Mouse (Mus musculus) heart, embryonic 11.5 days (tissue): Measurements from ENCODE around the gene Rpp14. TPM values are rescaled to one million over a fixed set of nuclear protein-coding genes. Genes with fewer than 3 reads are reported as not detected.

ENCODE experiments used
- ATAC-seq: fragments of 200-750 bp; cut with Nextera tagmentation; replicated peaks from 2 replicates; pipeline ENCODE4 v1.8.0; 2017; ENCODE audit warnings: moderate library complexity; ENCODE audit not compliant: insufficient number of reproducible peaks, low FRiP score, low TSS enrichment
- H3K27ac ChIP-seq: fragments of 300-500 bp; sonication (generic); 2 replicates; pipeline ENCODE4 v1.5.1; 2014; ENCODE audit warnings: mild to moderate bottlenecking, low read depth, low read length
- H3K27me3 ChIP-seq: fragments of 300-500 bp; sonication (generic); 2 replicates; pipeline ENCODE4 v1.6.1; 2014; ENCODE audit warnings: mild to moderate bottlenecking, low read length, mixed read lengths; ENCODE audit not compliant: control insufficient read depth, insufficient read depth
- H3K36me3 ChIP-seq: fragments of 300-500 bp; sonication (generic); 2 replicates; pipeline ENCODE4 v1.6.1; 2014; ENCODE audit warnings: mild to moderate bottlenecking, low read length, moderate library complexity, mixed read lengths; ENCODE audit not compliant: control insufficient read depth, insufficient read depth
- H3K4me1 ChIP-seq: fragments of 300-500 bp; sonication (generic); 2 replicates; pipeline ENCODE4 v1.6.1; 2014; ENCODE audit warnings: low read length; ENCODE audit not compliant: control insufficient read depth, insufficient read depth
- H3K4me2 ChIP-seq: fragments of 300-500 bp; sonication (generic); 2 replicates; pipeline ENCODE4 v1.6.1; 2014; ENCODE audit warnings: mild to moderate bottlenecking, moderate library complexity
- H3K4me3 ChIP-seq: fragments of 300-500 bp; sonication (generic); 2 replicates; pipeline ENCODE4 v1.5.1; 2014; ENCODE audit warnings: low read depth, low read length
- H3K9ac ChIP-seq: fragments of 300-500 bp; sonication (generic); 2 replicates; pipeline ENCODE4 v1.6.1; 2014; ENCODE audit warnings: mild to moderate bottlenecking, low read depth, low read length, moderate library complexity
- H3K9me3 ChIP-seq: fragments of 300-500 bp; sonication (generic); replicated peaks from 2 replicates; pipeline ENCODE4 v1.6.1; 2016; ENCODE audit warnings: low read length; ENCODE audit not compliant: control insufficient read depth
- WGBS: fragments of 180-500 bp; shearing (Covaris S2); extraction: QIAGEN DNeasy Blood & Tissue Kit; methylation state at CpG from one replicate; pipeline ENCODE4 v1.1.7; 2014; ENCODE audit not compliant: insufficient replicate concordance; 5-methylcytosine and 5-hydroxymethylcytosine counted together
- polyA plus RNA-seq: library from polyadenylated mRNA; unstranded; fragments of >200 nt; fragmentation: Nextera tagmentation; extraction: Ambion mirVana; gene quantifications from 2 replicates; pipeline ENCODE4 v1.2.1, GENCODE M21; 2014

The Rpp14 gene
- polyA plus RNA-seq, 1 experiment from 2014 or later: 43.5 TPM

DNA sequence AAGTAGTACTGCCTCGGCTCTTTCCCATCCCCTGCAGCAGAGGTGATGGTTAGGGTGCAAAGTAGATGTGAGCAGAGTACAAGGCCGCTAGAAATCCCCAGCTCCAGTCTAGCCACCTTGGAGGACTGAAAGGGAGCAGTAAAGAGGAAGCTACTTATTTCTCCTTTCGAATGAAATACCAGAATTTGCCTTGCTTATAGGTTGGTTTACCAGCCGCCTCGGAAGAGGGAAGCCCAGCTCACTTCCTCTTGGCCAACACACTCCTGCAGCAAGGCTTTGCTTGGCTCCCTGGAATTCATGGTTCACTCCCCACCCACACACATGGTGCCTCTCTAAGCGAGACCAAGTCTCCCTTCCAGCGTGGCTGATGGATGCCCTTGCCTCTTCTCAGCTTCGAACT lies 52.6 kb downstream of the Rpp14 start:
- no peaks in the 10 kb centered on the region for H3K27me3 ChIP-seq
- no peak overlapping the region for H3K27ac ChIP-seq
- H3K36me3 ChIP-seq: no peaks in the 10 kb centered on the region
- H3K4me2 ChIP-seq: no peak overlapping the region
- H3K4me3 ChIP-seq: no peak overlapping the region
- ATAC-seq: no peak
- 74% methylated on average over 8 of the region's 8 CpGs for whole genome bisulfite sequencing
- H3K4me1 ChIP-seq: peaks cover 8% of the 10 kb centered on the region
- H3K9ac ChIP-seq: no peak overlapping the region
- H3K9me3 ChIP-seq: no peaks in the 10 kb centered on the region

DNA sequence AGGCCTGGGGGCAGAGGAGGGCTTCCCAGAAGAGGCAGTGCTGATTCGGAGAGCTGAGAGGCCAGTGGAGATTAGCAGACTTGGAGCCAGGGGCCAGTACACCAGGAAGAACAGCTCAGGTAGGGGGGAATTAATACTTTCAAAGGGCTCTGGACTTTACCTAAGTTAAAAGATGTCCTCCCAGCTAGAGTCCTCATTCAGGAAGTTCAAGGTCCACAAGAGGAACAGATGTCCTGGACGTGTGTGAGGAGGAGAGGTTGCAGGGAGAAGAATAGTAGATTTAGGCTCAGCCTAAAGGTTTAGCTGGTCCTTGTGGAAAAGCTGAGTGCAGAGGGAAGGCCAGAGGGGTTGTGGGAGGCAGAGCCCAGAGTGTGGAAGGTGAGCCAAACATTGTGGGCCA lies 54.1 kb downstream of the Rpp14 start:
- ATAC-seq: no peak
- no peak overlapping the region; the same call in 1 of the 2 replicates for H3K27ac ChIP-seq

GRCm38 (mm10) chr14:8135130-8135529 lies 55.0 kb downstream of the Rpp14 start:
- Histone ChIP-seq H3K9me3 (no peaks in the 10 kb centered on the region), H3K27ac (peak overlapping the region; percentile 24; the same call in 1 of the 2 replicates), H3K4me3 (no peak overlapping the region), H3K27me3 (no peaks in the 10 kb centered on the region), H3K4me1 (peaks cover 5% of the 10 kb centered on the region; the same call in 1 of the 2 replicates), H3K36me3 (no peaks in the 10 kb centered on the region), H3K9ac (no peak overlapping the region), H3K4me2 (no peak overlapping the region)
- no peak for ATAC-seq
- WGBS: 61% methylated on average over 3 of the region's 3 CpGs

More for the DNA sequence above, 54.1 kb downstream of the Rpp14 start:
- Histone ChIP-seq H3K9ac (no peak overlapping the region), H3K4me1 (peaks cover 5% of the 10 kb centered on the region; the same call in 1 of the 2 replicates), H3K4me3 (no peak overlapping the region), H3K9me3 (no peaks in the 10 kb centered on the region), H3K36me3 (no peaks in the 10 kb centered on the region), H3K4me2 (no peak overlapping the region), H3K27me3 (no peaks in the 10 kb centered on the region)
- WGBS: 66% methylated on average over 2 of the region's 2 CpGs

GRCm38 (mm10) chr14:8139724-8140710 lies 59.9 kb downstream of the Rpp14 start:
- 0 out of 2 replicates have a peak, but pooled peaks cover 2% of the 10 kb centered on the region for H3K36me3 ChIP-seq
- no peak overlapping the region for H3K27ac ChIP-seq
- WGBS: 79% methylated on average over 23 of the region's 23 CpGs
- H3K27me3 ChIP-seq: no peaks in the 10 kb centered on the region
- ATAC-seq: no peak
- no peak overlapping the region for H3K4me2 ChIP-seq
- H3K4me3 ChIP-seq: no peak overlapping the region
- H3K4me1 ChIP-seq: no peaks in the 10 kb centered on the region
- no peak overlapping the region for H3K9ac ChIP-seq
- no peaks in the 10 kb centered on the region for H3K9me3 ChIP-seq

DNA sequence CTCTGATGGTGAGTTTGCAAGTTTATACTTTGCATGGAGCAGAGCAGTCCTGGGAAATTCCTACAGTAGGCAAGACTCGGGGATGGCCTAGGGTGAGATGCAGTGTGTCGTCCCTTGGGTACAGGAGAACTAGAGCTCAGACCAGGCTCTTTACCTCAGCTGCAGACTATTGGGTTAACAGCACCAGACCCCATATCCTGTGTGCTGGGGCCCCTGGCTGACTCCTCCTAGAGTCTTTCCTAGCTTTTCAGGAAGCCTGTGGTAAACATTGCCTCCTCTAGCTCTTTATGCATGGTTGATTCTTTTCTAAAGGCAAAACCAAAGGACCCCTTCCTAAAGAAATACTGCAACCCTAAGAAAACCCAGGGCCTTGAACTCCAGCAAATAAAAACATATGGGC lies 61.0 kb downstream of the Rpp14 start:
- H3K4me3 ChIP-seq: no peak overlapping the region
- H3K9ac ChIP-seq: no peak overlapping the region
- no peak overlapping the region for H3K27ac ChIP-seq
- 0 out of 2 replicates have a peak, but pooled peaks cover 2% of the 10 kb centered on the region for H3K36me3 ChIP-seq
- 0 out of 2 replicates have a peak, but pooled peaks cover under 1% of the 10 kb centered on the region for H3K4me1 ChIP-seq
- no peak overlapping the region for H3K4me2 ChIP-seq
- no peaks in the 10 kb centered on the region for H3K9me3 ChIP-seq
- no peaks in the 10 kb centered on the region for H3K27me3 ChIP-seq
- ATAC-seq: no peak
- WGBS: 92% methylated on average over 2 of the region's 2 CpGs

Other genes with a start within 250 kb of the Rpp14 start
- 0.33 TPM in 1 of 2 replicates, not detected in the other for gene Gm45521, start 123.1 kb upstream of the Rpp14 start, polyA plus RNA-seq
- 0.06 TPM in 1 of 2 replicates, not detected in the other for gene Dnase1l3, start 85.8 kb upstream of the Rpp14 start, polyA plus RNA-seq
- 9.4 and 10.2 TPM in 2 replicates for gene Abhd6, start 77.5 kb upstream of the Rpp14 start, polyA plus RNA-seq
- 26.6 and 28.8 TPM in 2 replicates for gene Pxk, start 17.8 kb downstream of the Rpp14 start, polyA plus RNA-seq
- 413 and 460 TPM in 2 replicates for gene Pdhb, start 92.7 kb downstream of the Rpp14 start, polyA plus RNA-seq
- gene Kctd6, start 133.8 kb downstream of the Rpp14 start, polyA plus RNA-seq: 7.4 and 8.1 TPM in 2 replicates
- 0.42 and 0.52 TPM in 2 replicates for gene Acox2, start 179.0 kb downstream of the Rpp14 start, polyA plus RNA-seq
- gene Fam107a, start 237.7 kb downstream of the Rpp14 start, polyA plus RNA-seq: 0.23 and 0.30 TPM in 2 replicates